ENCODE assay signal across 1 mouse cellular context in genomic region chr2:163686233-163686632, GRCm38 (mm10).
TF ChIP-seq lines count a peak whose summit lies in the region.

No protein-coding gene starts in this region.

TF ChIP-seq in CH12.LX, 34 proteins besides CTCF, POLR2A, EP300 and RAD21 (continued from another document):
- no peak for TF ChIP-seq TBP (conservative IDR thresholded peaks at IDR 0.05; ENCODE audit: low read depth, low read length)
